In genomic region chr1:92137136-92137848, GRCm38 (mm10) we compare ENCODE assay signal across 10 mouse cellular contexts. TPM values are rescaled to one million over a fixed set of nuclear protein-coding genes. Genes with fewer than 3 reads are reported as not detected.
A peak's percentile ranks its signal among the peaks of the same experiment; 100 is the strongest.
DNase-seq lines count a peak whose midpoint lies in the region; ATAC-seq and TF ChIP-seq lines count a peak whose summit lies in the region.
"Had no signal": no experiment of that assay in that cellular context is flagged by ENCODE, and none has a peak within 500 bp of the region (broad histone marks: within the 10 kb centered on the region; RNA-seq: fewer than 3 reads in every experiment).

No protein-coding gene starts in this region.

- WGBS in kidney, postnatal 0 days, result 73% methylated on average over 2 of the region's 2 CpGs

- peak overlapping the region; percentile 0 for H3K4me3 ChIP-seq in megakaryocyte, embryonic 14.5 days (replicated peaks)
- no peak overlapping the region for H3K4me3 ChIP-seq in kidney, postnatal 0 days (replicated peaks; ENCODE audit: low read depth, low read length)
- H3K4me3 ChIP-seq: stomach, embryonic 15.5 days had no signal

- intact Hi-C loops in left cerebral cortex, postnatal 25 days (cut with DNase I), result no loop called here

- peaks cover 18% of the 10 kb centered on the region for H3K36me3 ChIP-seq in megakaryocyte, embryonic 14.5 days (replicated peaks; ENCODE audit: low read length)
- 0 out of 2 replicates have a peak, but pooled peaks cover 3% of the 10 kb centered on the region for H3K36me3 ChIP-seq in kidney, postnatal 0 days (ENCODE audit: insufficient read depth, low read length)
- H3K36me3 ChIP-seq: stomach, embryonic 15.5 days had no signal

- no peak overlapping the region for H3K27ac ChIP-seq in kidney, postnatal 0 days
- H3K27ac ChIP-seq: macrophage; stomach, embryonic 15.5 days had no signal

- no peak for ATAC-seq in megakaryocyte, adult 5-6 weeks (ENCODE audit: poor library complexity, severe bottlenecking)
- 0 out of 2 replicates have a peak, but pooled peaks have one; percentile 36 for ATAC-seq in kidney, postnatal 0 days (replicated peaks; ENCODE audit: low FRiP score, low read depth)

- no peak for TF ChIP-seq CTCF in kidney, postnatal 0 days (IDR thresholded peaks at IDR 0.05; ENCODE audit: low read depth)

- DNase-seq in cerebellum, adult 11-12 months, result peak; percentile 64
- DNase-seq in heart, adult 8-10 months (ENCODE audit: low spot score), result peak; percentile 79
- DNase-seq in kidney, postnatal 0 days (ENCODE audit: low spot score), result peak; percentile 68
- DNase-seq in yolk sac, embryonic 10.5 days (ENCODE audit: low spot score), result no peak
- no peak for DNase-seq in left cerebral cortex, postnatal 25 days (ENCODE audit: low spot score in 2 of 2)
- DNase-seq in left cerebral cortex, adult 8-10 months (ENCODE audit: low spot score in 2 of 2), result no peak

- no peaks in the 10 kb centered on the region for H3K9me3 ChIP-seq in megakaryocyte, embryonic 14.5 days
- no peaks in the 10 kb centered on the region for H3K9me3 ChIP-seq in kidney, postnatal 0 days (replicated peaks; ENCODE audit: low read length)
- H3K9me3 ChIP-seq: stomach, embryonic 15.5 days had no signal

- peaks cover 36% of the 10 kb centered on the region for H3K4me1 ChIP-seq in megakaryocyte, embryonic 14.5 days
- H3K4me1 ChIP-seq in kidney, postnatal 0 days (replicated peaks; ENCODE audit: insufficient read depth, low read length), result 0 out of 2 replicates have a peak, but pooled peaks cover 3% of the 10 kb centered on the region

- no peak overlapping the region for H3K4me2 ChIP-seq in kidney, postnatal 0 days (ENCODE audit: low read length)
- H3K4me2 ChIP-seq: stomach, embryonic 15.5 days had no signal

- no peak overlapping the region for H3K9ac ChIP-seq in kidney, postnatal 0 days (ENCODE audit: low read depth, low read length)
- H3K9ac ChIP-seq: stomach, embryonic 15.5 days had no signal

- peaks cover 6% of the 10 kb centered on the region for H3K27me3 ChIP-seq in megakaryocyte, embryonic 14.5 days (replicated peaks)
- no peaks in the 10 kb centered on the region for H3K27me3 ChIP-seq in kidney, postnatal 0 days (ENCODE audit: insufficient read depth, low read length)
- H3K27me3 ChIP-seq: stomach, embryonic 15.5 days had no signal

RNA-seq across cellular contexts. Expression of gene Hdac4, which starts 58.2 kb away (rescaled TPM):
- 3.6 and 5.1 TPM in 2 replicates for polyA plus RNA-seq in megakaryocyte, embryonic 14.5 days (2012; ENCODE audit: insufficient read depth, low replicate concordance)
- 14.8 and 19.0 TPM in 2 replicates for total RNA-seq in megakaryocyte, adult 5-6 weeks (2015)
- 13.3 and 19.4 TPM in 2 replicates for total RNA-seq in megakaryocyte, adult 5-6 weeks (2017)
- total RNA-seq in heart, adult 8-10 months (2022), result 10 to 100 TPM; 45.6 to 69.5 (median 56.6) TPM
- polyA plus RNA-seq in kidney, postnatal 0 days (2015; fragmentation: Nextera tagmentation; extraction: Ambion mirVana), result 13.1 and 13.9 TPM in 2 replicates
- total RNA-seq in left cerebral cortex, postnatal 25 days (2021), result 100 to 1,000 TPM; 111 to 112 TPM
- total RNA-seq in left cerebral cortex, adult 8-10 months (2022), result 10 to 100 TPM; 81.5 to 98.0 (median 88.2) TPM

Comparison
In these comparisons a context has a peak if more than half of its experiments do, and no peak if none do; other contexts are left out.
1. DNase-seq: peak in cerebellum, adult 11-12 months (single experiment), heart, adult 8-10 months (single experiment) and kidney, postnatal 0 days (single experiment); none in yolk sac, embryonic 10.5 days (single experiment), left cerebral cortex, postnatal 25 days (0 of 2) and left cerebral cortex, adult 8-10 months (0 of 2).